Mouse (Mus musculus) spleen, postnatal 4 days (tissue): ENCODE data around the gene Abhd16b.

ENCODE experiments used
- DNase-seq, 2 experiments: peaks; one replicate each; pipeline ENCODE4 v3.0.0; 2022; ENCODE audit warnings: low spot score in 2 of 2

The Abhd16b gene

DNA sequence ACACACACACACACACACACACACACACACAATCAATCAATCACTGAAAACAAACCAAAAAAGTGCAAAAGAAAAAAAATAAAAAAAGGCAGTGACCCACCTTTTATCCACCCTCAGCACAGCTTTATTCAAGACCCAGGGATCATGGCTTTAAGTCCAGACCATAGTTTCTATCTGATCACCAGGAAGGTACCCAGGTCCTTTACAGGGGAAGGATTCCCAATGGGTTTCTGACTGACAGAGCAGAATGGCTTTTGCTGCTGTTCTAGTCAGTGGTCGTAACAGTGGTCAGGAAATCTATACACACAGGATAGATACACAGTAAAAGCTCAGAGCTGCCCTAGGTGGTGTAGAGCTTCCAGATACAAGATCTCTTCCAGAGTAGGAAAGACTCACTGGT lies 7.3 kb upstream of the Abhd16b start:
- no peak for DNase-seq

DNA sequence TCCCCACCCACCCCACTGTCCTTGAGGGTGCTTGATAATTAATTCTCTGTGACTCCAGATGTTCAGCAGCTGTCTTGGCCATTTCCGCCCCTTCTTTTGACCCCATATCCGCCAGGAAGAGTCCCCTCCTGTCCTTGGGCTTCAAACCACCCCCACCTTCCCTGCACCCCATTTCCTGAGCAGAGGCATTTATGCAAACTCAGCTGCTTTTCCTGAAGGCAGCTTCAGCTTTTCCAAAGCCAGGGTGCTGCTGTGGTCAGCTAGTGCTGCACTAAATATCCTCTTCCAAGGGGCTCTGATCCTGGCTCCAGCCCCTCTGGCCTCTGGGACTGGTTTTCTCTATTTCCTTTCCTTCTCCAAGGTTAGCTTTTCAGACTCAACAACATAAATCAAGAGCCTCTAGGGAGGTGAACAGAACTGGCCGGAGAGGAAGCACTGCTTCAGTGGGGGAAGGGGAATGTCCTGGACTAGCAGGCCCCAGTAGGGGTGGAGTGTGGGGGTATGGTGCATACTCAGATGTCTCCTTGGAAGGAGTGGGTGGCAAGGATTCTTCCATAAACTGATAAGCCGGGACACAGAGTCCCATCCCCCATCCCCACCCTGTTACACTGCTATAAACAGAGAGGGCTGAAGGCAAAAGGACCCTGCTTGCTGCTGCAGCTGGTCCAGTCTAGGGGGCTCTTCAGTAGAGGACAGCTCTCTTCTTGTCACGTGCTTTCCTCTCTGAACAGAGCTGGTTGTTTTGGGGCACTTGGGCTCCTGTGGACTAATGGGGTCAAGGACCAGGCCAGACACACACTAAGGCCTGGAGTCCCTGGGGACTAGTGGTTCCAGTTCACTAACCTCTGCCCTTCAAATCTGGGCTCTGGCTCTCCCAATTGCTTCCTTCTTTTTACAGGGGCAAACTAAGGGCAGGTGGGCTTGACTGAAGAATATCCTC lies 5.4 kb upstream of the Abhd16b start:
- no peak for DNase-seq

DNA sequence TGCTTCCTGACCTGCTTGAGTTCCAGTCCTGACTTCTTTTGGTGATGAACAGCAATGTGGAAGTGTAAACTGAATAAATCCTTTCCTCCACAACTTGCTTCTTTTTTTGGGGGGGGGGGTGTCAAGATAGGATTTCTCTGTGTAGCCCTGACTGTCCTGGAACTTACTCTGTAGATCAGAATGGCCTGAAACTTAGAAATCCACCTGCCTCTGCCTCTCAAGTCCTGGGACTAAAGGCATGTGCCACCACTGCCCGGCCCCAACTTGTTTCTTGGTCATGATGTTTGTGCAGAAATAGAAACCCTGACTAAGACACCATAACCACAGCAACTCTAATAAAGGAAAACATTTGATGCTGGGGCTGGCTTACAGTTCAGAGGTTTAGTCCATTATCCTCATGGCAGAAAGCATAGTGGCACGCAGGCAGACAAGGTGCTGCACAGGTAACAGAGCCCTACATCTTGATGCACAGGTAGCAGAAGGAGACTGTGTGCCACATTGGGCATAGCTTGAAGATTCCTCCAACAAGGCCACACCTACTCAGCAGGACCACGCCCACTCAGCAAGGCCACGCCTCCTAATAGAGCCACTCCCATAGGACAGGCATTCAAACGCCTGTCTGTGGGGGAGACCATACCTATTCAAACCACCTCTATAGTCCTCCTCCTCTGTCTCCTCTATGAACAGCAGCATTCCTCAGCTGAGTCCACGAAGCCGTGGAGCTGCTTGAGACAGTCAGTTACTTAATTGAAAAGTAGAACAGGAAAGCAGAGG lies 1.4 kb upstream of the Abhd16b start:
- peak; percentile 83 to 86 for DNase-seq

DNA sequence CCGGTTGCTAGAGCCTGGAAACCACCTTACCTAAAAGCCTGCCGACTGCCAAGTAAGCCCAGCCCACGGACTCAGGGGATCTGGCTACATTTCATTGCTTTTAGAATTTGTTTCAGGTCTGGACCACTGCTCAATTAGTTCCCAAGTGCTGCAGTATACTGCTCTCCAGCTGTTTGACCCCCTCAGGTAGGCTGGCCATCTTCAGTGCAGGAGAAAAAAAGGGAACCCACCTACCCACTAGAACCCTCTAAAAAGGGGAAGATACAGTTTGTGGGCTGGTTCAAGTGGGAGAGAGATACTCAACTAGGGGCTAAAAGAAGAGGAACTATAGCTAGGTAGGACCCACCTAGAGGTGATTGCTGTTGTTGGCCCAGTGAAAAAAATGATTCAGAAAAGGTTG lies 800 bp upstream of the Abhd16b start:
- no peak for DNase-seq

DNA sequence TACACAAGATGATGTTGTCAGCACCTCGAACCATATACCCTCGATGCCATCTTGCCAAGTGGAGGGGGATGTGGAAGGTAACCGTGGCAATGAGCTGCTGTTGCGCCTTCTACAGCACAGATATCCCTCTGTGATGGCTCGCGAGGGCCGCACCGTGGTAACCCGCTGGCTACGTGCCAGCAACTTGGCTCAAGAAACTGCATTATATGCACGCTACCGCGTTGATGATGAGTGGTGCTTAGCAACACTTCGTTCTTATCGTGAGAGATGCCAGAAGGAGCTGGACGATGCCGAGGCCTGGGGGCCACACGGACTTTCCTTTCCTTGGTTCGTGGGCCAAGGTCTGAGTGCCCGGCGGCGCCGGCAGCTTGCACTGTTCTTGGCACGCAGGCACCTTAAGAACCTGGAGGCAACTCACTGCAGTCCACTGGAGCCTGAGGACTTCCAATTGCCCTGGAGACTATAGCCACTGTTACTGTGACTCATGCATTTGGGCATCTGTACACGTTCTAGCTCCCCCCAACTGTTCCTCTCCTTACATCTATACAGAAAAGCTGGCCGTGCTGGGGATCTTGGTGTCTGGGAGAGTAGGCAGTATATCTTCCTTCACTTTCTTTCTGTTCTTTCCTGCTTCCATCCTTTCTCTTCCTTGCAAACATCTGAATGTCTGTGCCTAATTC lies 1.4 kb downstream of the Abhd16b start:
- DNase-seq = no peak

DNA sequence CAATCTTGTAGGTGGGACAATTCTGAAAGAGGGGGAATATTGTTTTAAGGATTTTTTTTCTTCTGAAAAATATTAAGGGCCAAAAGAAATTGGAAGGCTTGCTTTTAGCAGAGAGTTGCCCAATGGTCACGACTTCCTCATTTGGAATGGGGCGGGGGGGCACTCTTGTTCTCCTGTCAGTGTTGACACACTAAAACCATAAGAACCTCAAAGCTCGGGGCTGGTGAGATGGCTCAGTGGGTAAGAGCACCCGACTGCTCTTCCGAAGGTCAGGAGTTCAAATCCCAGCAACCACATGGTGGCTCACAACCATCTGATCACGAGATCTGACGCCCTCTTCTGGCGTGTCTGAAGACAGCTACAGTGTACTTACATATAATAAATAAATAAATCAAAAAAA lies 2.8 kb downstream of the Abhd16b start:
- DNase-seq = peak; percentile 29 to 63

DNA sequence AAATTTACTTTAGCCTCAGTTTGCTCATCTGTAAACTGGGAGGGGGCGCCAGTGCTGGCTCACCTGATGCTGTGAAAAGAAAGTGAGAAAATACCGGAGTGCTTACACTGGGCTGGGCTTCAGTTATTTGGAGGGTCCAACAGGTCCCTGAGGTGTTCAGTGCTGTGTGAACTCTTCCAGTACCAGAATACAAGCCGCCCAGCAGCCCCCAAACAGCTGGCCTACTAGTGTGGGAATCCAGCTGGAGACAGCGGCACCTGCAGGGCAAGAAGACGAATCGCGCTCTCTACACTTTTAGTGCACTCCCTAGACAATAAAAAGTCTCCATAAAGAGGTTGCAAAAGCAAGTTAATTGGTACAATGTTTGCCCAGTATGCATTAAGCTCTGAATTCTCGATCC lies 3.3 kb downstream of the Abhd16b start:
- peak; percentile 69 to 86 for DNase-seq

DNA sequence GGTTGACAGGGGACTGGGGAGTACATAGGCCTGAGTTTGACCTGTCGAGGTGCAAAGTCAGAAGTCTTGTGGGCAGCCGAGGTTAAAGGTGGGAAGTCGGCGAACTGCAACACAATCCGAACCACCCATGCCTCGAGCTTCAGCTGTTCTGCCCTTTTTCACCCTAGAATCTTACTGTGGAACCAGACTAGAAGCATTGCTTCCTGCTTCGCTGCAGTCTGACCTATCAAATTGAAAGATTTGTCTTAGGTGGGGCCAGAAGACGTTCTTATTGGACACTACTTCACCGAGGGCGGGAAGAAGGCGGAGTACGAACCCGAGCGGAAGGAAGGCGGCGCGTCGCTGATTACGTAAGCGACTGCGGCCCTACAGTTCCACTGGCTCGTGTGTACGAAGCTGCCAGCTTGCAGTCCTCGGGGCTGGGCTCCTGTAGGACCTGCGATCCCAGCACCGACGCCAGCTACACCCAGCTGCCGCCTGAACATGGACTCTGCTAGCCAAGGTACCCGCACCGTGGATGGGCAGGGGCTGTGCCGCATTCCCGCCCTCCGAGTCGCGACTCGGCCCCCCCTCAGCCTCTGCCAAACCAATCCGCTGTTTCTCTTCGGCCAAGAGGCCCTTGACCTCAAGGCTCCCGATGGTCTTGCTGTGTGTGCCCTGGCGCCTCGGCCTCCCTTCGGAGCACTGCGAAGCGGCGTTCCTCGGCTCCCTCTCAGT lies 4.0 kb downstream of the Abhd16b start, which contains the start of gene Tpd52l2:
Gene Tpd52l2, plus strand, starts transcription at position 312 of the 717 bp plus-strand sequence.
- peak; percentile 91 to 93 for DNase-seq

DNA sequence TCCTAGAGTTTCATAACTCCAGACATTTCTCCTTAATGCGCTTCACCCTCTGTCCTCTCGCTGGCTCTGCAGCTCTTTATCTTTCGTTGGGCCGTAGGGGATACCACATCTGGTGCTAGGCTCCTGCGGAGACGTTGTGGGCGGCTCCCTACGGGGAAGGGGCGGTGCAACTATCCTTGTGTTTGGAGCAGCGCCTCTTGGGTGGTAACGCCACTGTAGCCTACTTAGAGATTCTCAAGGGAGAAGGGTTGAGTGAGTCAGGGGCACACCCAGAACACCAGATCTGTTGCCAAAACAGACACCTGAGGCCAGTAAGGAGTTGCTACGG lies 4.5 kb downstream of the Abhd16b start:
- peak; percentile 76 to 83 for DNase-seq

DNA sequence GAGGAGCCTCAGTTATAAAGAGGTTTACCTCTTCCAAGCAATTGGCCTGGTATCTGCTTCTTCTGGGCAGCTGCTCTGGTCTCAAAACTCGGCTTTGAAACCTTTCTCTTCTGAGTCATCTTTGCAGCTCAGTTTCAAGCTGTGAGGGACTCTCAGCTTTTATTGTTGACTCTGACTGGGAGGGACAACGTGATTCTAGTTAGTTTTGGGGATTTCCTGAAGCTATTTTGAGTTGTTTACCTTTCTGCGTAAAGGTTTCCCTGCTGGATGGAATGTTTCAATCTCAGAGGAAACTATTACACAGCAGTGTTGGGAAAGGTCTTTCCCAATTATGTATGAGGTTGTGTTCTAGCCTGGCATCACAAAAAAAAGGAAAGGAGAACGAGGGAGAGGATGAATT lies 5.6 kb downstream of the Abhd16b start:
- DNase-seq = no peak

DNA sequence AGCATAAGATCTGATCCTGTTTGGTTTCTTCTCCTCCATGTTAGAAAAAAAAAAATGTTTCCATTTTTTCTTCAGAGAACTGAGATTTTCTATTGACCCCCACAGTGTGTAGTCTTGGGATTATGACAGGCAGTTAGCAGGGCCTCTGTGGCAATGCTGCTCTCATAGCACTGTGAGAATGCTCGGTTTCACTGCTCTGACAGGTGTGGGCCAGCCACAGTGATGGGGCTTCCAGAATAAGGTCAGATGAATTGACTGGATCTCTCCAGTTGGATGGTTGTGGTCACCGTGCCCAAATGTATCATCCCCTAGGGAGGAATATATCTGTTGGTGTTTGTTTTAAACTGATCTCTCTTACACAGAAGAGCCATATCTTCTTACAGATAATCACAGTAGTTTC lies 16.2 kb downstream of the Abhd16b start:
- no peak for DNase-seq

DNA sequence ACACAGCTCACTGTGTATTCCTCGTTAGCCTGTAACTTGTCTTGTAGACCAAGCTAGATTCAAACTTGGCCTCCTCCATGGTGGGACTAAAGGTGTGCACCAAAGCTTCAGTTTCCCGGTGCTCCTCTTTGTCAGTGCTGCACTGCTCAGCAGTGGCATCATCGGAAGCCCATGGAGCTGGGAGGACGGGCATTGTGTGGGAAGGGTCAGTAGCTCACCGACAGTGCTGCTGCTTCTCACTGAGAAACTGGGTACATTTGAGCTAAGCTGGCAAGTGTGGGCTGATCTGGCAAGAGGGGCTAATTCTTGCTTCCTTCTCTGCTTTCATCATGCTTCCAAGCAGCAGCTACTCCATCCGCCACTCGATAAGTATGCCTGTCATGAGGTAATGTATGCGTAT lies 18.2 kb downstream of the Abhd16b start:
- no peak for DNase-seq

DNA sequence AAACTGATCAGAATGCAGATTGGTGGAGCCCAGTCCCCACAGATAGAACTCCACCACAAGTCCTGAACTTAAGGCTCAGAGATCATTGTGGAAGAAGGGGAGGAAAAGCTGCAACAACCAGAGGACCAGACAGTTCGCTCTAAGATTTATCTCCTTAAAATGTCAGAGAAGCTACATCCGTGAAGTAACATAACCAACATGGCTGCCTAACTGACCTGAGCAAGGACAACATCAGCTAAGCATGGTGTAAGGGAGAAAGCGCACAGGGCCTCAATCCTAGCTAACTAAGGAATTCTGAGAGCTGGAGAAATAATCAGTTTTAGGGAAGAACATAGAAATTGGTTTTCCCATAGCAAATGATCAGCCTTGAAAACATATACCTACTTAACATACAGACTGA lies 26.2 kb downstream of the Abhd16b start:
- no peak for DNase-seq

DNA sequence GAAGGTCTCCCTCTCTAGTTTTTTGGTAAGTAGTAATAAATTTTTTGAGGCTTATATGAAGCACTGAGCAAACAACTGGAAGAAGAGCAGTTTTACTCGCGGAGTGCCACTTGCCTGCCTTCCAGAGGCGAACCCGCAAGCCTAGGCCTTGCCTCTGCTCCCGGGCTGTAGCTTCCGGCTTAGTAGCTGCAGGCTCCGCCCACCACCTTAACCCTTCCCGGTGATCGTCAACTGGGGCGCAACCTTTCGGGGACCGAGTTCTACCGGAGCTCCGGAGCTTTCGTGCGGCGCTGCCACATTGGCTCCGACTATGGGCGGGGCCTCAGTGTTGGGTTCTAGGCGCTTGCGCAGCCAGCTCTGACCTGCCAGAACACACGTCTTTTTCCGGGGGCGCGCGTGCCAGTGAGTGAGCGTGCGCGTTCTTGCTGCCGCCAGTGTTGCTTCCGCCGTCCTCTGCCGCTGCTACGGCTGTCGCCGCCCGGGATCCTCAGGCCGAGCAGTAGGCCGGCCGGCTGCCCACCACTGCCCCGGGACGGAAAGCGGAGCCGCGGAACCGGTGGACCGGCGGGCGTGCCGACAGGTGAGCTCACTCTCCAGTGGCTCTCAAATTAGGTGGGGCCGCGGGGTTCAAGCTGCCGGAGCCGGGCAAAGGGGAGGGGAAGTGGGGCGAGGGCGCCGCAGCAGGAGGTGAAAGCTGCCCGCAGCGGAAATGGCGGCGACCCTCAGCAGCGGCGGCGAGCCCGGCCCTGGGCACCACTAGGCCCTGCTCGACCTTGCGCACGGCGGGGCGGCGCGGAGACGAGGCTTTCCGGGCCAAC lies 27.3 kb downstream of the Abhd16b start, which contains the start of gene Dnajc5:
Gene Dnajc5, plus strand, starts transcription at position 368 of the 818 bp plus-strand sequence.
- DNase-seq = peak; percentile 97 to 98

DNA sequence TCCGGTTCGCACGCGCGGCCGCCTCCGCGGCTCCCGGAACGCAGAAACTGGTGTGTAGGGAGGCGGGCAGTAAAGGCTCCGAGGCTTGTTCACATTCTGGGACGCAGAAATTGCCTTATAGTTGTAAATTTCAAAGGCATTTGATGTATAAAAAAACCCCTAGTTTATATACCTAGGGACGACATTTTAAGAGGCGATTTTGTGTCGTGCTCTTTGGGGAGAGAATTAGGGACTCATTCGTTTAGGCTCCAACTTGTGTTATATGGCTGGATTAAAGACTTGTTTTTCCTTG lies 27.9 kb downstream of the Abhd16b start:
- DNase-seq = no peak

DNA sequence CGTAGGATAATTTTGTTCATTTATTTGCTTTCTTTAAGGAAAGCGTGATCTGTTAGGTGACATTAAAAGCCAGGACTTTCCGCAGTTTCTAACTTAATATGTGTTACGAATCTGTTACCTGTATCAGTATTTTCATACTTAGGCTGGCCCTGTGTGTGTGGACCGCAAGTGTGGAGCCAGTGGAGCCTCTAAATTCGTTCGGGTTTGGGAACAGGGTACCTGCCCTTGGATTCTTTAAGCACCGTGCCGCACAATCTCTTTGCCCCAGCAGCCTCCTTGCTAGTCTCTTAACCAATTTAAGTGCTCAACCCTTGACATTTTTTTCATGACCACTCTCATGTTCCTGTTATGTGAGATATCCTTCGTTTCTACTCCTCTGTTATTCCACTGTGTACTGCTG lies 28.5 kb downstream of the Abhd16b start:
- no peak for DNase-seq

DNA sequence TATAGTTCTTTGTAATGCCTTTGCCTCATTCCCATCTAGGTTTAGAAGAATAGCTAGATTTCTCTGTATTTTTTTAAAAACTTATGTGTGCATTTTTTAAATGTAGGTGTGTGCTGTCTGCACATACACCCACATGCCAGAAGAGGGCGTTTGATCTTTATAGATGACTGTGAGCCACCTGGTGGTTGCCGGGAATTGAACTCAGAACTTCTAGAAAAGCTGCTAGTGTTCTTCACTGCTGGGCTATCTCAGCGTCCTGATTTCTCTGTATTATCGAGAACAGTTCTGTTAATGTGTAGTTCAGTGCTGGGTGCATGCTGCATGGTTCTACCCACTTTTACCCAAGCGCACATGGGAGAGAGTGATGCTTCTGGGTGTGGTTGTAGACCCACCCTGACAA lies 29.8 kb downstream of the Abhd16b start:
- peak; percentile 57 to 72 for DNase-seq

DNA sequence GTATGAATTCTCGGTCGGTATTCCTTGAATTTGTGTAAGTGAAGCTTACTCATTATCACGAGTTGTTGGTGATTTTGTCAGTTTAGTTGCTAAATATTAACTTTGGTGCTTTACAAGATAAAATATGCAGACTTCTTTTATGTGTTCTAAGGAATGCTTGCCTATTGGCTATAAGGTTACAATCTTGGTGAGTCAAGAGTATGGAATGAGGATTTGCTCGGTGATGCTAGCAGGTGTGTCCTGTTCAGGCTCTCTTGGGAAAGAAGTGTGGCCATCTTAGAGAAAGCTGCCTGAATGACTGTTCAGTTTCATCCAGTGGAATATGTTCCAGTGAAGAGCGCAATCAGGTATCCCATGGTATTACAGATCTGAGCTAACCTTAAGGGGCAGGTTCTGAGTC lies 32.5 kb downstream of the Abhd16b start:
- DNase-seq = no peak

DNA sequence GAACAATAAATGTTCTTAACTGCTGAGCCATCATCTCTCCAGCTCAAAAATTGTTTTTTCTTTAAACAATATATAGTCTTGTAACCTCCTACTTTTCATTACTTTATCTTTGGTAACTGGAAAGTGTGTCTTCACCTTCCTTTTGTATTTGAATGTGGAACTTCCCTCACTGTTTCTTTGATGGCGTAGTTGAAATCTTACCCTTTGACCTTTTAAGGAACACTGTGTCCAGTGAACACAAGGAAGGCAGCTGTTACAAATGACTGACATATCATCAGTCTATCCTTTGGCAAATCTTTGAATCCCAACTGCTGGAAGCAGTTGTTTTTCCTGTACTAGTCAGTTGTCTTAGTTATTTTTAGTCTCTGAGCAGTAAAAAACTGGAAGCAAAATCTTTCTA lies 36.1 kb downstream of the Abhd16b start:
- DNase-seq = no peak

DNA sequence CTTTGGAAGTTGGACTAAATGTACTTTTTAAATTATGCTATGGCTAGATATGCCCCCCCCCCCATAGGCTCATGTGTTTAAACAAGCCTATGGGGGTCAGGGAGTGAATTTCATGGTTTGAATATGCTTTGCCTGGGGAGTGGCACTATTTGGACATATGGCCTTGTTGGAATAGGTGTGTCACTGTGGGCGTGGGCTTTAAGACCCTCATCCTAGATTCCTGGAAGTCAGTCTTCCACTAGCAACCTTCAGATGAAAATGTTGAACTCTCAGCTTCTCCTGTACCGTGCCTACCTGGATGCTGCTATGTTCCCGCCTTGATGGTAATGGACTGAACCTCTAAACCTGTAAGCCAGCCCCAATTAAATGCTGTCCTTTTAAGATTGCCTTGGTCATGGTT lies 39.6 kb downstream of the Abhd16b start:
- no peak for DNase-seq

DNA sequence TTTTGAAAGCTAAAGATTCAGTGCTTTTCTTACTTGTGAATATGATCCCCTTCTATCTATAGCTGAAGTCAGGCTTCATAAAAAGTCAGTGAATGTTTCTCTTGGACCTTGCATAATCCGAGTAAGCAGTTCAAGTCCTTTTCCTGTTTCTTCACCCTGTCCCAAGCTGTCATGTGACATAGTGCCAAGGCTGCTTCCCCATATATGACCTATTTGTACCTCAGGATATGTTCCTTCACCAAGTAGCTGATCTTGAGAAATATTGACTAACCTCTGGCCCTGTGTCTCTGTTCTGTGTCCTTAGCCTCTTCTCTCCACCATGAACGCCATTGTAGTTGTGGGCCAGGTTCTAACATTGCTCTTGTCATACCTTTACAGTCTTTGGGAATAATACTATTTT lies 43.4 kb downstream of the Abhd16b start:
- DNase-seq = no peak
